Mouse (Mus musculus): ENCODE data around the gene Tm9sf2. TPM values are rescaled to one million over a fixed set of nuclear protein-coding genes. Genes with fewer than 3 reads are reported as not detected.

Tm9sf2 gene
- polyA plus RNA-seq, 1 experiment, result 64.1 TPM

DNA sequence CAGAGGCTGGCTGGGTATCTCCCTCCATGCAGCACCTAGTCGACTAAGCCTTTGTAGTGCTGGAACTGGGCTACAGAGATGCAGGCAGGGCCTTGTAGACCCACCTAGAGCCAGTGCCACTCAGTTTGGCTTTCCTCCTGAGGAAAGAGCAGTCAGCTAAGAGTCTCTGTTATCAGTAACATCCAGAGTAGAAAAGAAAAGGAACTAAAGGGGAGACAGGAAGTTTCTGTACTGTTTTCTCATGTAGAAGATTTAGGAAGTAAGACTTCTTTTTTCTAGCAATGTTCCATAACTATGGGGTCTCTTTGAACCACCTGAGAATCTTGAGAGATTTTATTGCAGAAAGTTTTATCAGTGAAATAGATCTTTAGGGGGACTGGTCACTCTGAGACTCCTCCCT, 38.5 kb downstream of the Tm9sf2 start:
- H3K4me2 ChIP-seq (ENCODE audit: low read depth), result no peak overlapping the region
- H3K4me3 ChIP-seq, result no peak overlapping the region
- no peaks in the 10 kb centered on the region for H3K79me2 ChIP-seq (ENCODE audit: control insufficient read depth, insufficient read depth)
- TF ChIP-seq MYOD1 (IDR thresholded peaks at IDR 0.05; ENCODE audit: control insufficient read depth in 1 of 3, insufficient read length in 2 of 3, low read depth in 2 of 3) (no peak), REST (IDR thresholded peaks at IDR 0.05; ENCODE audit: insufficient read depth, insufficient read length) (no peak), POLR2AphosphoS2 (IDR thresholded peaks at IDR 0.05; ENCODE audit: insufficient read length, low read depth) (no peak), MYOG (IDR thresholded peaks at IDR 0.05; ENCODE audit: control insufficient read depth in 1 of 3, insufficient read depth in 1 of 3, insufficient read length in 2 of 3, low read depth in 2 of 3) (no peak), USF1 (IDR thresholded peaks at IDR 0.05; ENCODE audit: low read depth) (no peak), TCF3 (IDR thresholded peaks at IDR 0.05; ENCODE audit: insufficient read length, low read depth) (no peak), SRF (IDR thresholded peaks at IDR 0.05; ENCODE audit: control insufficient read depth, insufficient read length, low read depth) (no peak), POLR2A (IDR thresholded peaks at IDR 0.05; ENCODE audit: insufficient read length, low read depth) (no peak), MAX (IDR thresholded peaks at IDR 0.05; ENCODE audit: low read depth) (no peak), CEBPB (IDR thresholded peaks at IDR 0.05; ENCODE audit: insufficient read depth, poor library complexity, severe bottlenecking) (no peak), E2F4 (IDR thresholded peaks at IDR 0.05; ENCODE audit: insufficient read depth) (no peak), TCF12 (IDR thresholded peaks at IDR 0.05; ENCODE audit: insufficient read depth, poor library complexity, severe bottlenecking) (no peak)
- peaks cover 40% of the 10 kb centered on the region for H3K36me3 ChIP-seq (ENCODE audit: control insufficient read depth, insufficient read depth)
- H3K27me3 ChIP-seq (ENCODE audit: control insufficient read depth, insufficient read depth, insufficient read length), result no peaks in the 10 kb centered on the region
- no peak overlapping the region for H3ac ChIP-seq (ENCODE audit: control insufficient read depth, insufficient read length)

DNA sequence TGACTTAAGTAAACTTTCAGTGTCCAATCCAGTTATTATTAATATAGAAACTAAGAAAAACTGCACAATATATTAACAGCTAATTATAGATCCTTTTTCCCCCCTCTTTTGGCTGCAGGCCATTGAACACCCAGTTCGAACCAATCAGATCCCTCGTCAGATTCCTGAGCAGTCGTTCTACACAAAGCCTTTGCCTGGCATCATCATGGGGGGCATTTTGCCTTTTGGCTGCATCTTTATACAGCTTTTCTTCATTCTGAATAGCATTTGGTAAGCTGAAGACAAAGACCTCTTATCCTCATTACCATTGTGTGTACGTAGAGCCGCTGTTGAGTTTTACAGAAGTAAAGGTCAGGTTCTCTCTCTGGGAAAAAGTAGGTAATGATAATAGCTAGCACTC, 43.8 kb downstream of the Tm9sf2 start:
- Histone ChIP-seq H3K4me3 (no peak overlapping the region), H3ac (ENCODE audit: control insufficient read depth, insufficient read length) (no peak overlapping the region), H3K79me2 (ENCODE audit: control insufficient read depth, insufficient read depth) (no peaks in the 10 kb centered on the region), H3K27me3 (ENCODE audit: control insufficient read depth, insufficient read depth, insufficient read length) (no peaks in the 10 kb centered on the region), H3K4me2 (ENCODE audit: low read depth) (no peak overlapping the region), H3K36me3 (ENCODE audit: control insufficient read depth, insufficient read depth) (peaks cover 70% of the 10 kb centered on the region)
- TF ChIP-seq SRF (IDR thresholded peaks at IDR 0.05; ENCODE audit: control insufficient read depth, insufficient read length, low read depth) (no peak), CEBPB (IDR thresholded peaks at IDR 0.05; ENCODE audit: insufficient read depth, poor library complexity, severe bottlenecking) (no peak), REST (IDR thresholded peaks at IDR 0.05; ENCODE audit: insufficient read depth, insufficient read length) (no peak), MYOD1 (IDR thresholded peaks at IDR 0.05; ENCODE audit: control insufficient read depth in 1 of 3, insufficient read length in 2 of 3, low read depth in 2 of 3) (no peak), MAX (IDR thresholded peaks at IDR 0.05; ENCODE audit: low read depth) (no peak), TCF12 (IDR thresholded peaks at IDR 0.05; ENCODE audit: insufficient read depth, poor library complexity, severe bottlenecking) (no peak), POLR2A (IDR thresholded peaks at IDR 0.05; ENCODE audit: insufficient read length, low read depth) (no peak), E2F4 (IDR thresholded peaks at IDR 0.05; ENCODE audit: insufficient read depth) (no peak)

DNA sequence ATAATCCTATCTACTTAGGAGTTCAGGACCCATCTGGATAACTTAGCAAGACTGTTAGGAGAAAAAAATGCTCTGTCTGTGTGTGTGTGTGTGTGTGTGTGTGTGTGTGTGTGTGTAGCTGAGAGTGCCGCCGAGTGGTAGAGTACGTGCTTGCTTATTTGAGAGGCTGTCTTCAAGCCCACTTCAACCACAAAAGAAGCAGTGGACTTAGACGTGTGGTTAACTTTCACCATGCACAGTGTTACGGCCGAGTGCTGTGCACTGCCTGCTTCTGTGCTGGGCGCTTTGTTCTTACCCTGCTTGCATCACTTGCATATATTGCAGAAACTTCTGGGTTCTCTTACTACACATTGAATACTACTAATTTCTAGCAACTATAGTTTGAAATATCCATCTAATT, 50.9 kb downstream of the Tm9sf2 start:
- H3K4me3 ChIP-seq, result no peak overlapping the region
- H3ac ChIP-seq (ENCODE audit: control insufficient read depth, insufficient read length), result no peak overlapping the region
- H3K36me3 ChIP-seq (ENCODE audit: control insufficient read depth, insufficient read depth), result peaks cover 72% of the 10 kb centered on the region
- no peaks in the 10 kb centered on the region for H3K27me3 ChIP-seq (ENCODE audit: control insufficient read depth, insufficient read depth, insufficient read length)
- no peak for TF ChIP-seq POLR2AphosphoS2 (IDR thresholded peaks at IDR 0.05; ENCODE audit: insufficient read length, low read depth)
- no peak overlapping the region for H3K4me2 ChIP-seq (ENCODE audit: low read depth)
- no peaks in the 10 kb centered on the region for H3K79me2 ChIP-seq (ENCODE audit: control insufficient read depth, insufficient read depth)

DNA sequence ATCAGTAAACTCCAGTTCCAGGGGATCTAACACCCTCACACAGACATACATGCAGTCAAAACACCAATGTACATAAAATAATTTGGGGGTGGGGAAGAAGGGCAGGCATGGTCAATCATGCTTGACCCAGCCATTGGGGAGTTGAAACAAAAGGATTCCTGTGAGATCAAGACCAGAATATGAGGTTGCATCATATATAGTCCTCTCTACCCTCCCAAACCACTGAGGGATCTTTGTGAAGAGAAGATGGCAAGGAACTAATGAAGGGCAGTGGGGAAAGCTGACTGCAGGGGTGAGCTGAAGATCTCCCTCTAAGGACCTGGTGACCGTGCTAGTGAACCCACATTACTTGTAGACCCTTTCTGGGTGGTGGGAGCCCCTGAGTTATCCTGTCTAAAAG, 54.1 kb downstream of the Tm9sf2 start:
- H3K36me3 ChIP-seq (ENCODE audit: control insufficient read depth, insufficient read depth), result peaks cover 52% of the 10 kb centered on the region
- no peaks in the 10 kb centered on the region for H3K79me2 ChIP-seq (ENCODE audit: control insufficient read depth, insufficient read depth)
- no peak overlapping the region for H3K4me2 ChIP-seq (ENCODE audit: low read depth)
- no peaks in the 10 kb centered on the region for H3K27me3 ChIP-seq (ENCODE audit: control insufficient read depth, insufficient read depth, insufficient read length)
- no peak overlapping the region for H3ac ChIP-seq (ENCODE audit: control insufficient read depth, insufficient read length)
- no peak for TF ChIP-seq E2F4 (IDR thresholded peaks at IDR 0.05; ENCODE audit: insufficient read depth)
- peak; percentile 27 for TF ChIP-seq POLR2AphosphoS2 (IDR thresholded peaks at IDR 0.05; ENCODE audit: insufficient read length, low read depth)
- no peak overlapping the region for H3K4me3 ChIP-seq

DNA sequence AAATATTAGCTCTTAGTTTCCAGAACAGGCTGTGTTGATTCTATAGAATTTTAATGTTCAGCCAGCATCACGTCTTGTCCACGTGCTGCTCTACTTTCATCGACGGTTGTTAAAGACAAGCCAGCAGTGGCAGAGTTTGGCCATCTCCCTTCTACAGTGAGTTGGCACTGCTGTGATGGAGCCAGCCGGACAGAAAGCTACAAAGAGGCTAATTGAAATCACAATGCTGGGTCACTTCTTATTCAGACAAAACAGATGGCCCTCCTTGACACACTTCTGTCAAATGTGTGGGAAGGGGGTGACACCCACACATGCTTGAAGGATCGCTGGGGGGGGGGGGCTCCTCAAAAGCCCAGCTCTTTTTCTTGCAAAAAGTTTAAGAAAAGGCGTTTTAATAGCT, 62.1 kb downstream of the Tm9sf2 start:
- H3K79me2 ChIP-seq (ENCODE audit: control insufficient read depth, insufficient read depth), result no peaks in the 10 kb centered on the region
- TF ChIP-seq TCF3 (IDR thresholded peaks at IDR 0.05; ENCODE audit: insufficient read length, low read depth), result no peak
- TF ChIP-seq SRF (IDR thresholded peaks at IDR 0.05; ENCODE audit: control insufficient read depth, insufficient read length, low read depth), result no peak
- no peak for TF ChIP-seq E2F4 (IDR thresholded peaks at IDR 0.05; ENCODE audit: insufficient read depth)
- TF ChIP-seq MAX (IDR thresholded peaks at IDR 0.05; ENCODE audit: low read depth), result no peak
- no peak for TF ChIP-seq CEBPB (IDR thresholded peaks at IDR 0.05; ENCODE audit: insufficient read depth, poor library complexity, severe bottlenecking)
- TF ChIP-seq MYOG (IDR thresholded peaks at IDR 0.05; ENCODE audit: control insufficient read depth in 1 of 3, insufficient read depth in 1 of 3, insufficient read length in 2 of 3, low read depth in 2 of 3), result no peak
- no peak for TF ChIP-seq POLR2A (IDR thresholded peaks at IDR 0.05; ENCODE audit: insufficient read length, low read depth)
- no peak overlapping the region for H3ac ChIP-seq (ENCODE audit: control insufficient read depth, insufficient read length)
- peaks cover 3% of the 10 kb centered on the region for H3K36me3 ChIP-seq (ENCODE audit: control insufficient read depth, insufficient read depth)
- no peak overlapping the region for H3K4me3 ChIP-seq
- no peaks in the 10 kb centered on the region for H3K27me3 ChIP-seq (ENCODE audit: control insufficient read depth, insufficient read depth, insufficient read length)
- no peak overlapping the region for H3K4me2 ChIP-seq (ENCODE audit: low read depth)

Data from myocyte (in vitro differentiated cells).